In genomic region chr11:62550727-62551225, GRCm38 (mm10) we compare ENCODE assay signal across 8 mouse cellular contexts. TPM values are rescaled to one million over a fixed set of nuclear protein-coding genes. Genes with fewer than 3 reads are reported as not detected.
DNase-seq lines count a peak whose midpoint lies in the region; ATAC-seq and TF ChIP-seq lines count a peak whose summit lies in the region.

Gene Ubb (plus strand): TSS chr11:62551171.

- peak within 1 kb of the TSS; percentile 95 for H3K9ac ChIP-seq in hindbrain, postnatal 0 days (replicated peaks; ENCODE audit: low read length)

- H3K27ac ChIP-seq in gastrocnemius, adult 2 months, result peak within 1 kb of the TSS; percentile 98
- peak within 1 kb of the TSS; percentile 100 for H3K27ac ChIP-seq in hindbrain, postnatal 0 days
- peak within 1 kb of the TSS; percentile 100 for H3K27ac ChIP-seq in left cerebral cortex, adult 2 months

- H3K4me3 ChIP-seq in gastrocnemius, adult 2 months, result peak within 1 kb of the TSS; percentile 96
- peak within 1 kb of the TSS; percentile 79 for H3K4me3 ChIP-seq in hindbrain, postnatal 0 days (ENCODE audit: low read length)
- peak within 1 kb of the TSS; percentile 75 for H3K4me3 ChIP-seq in left cerebral cortex, adult 2 months

- under 1% methylated on average over 40 of the region's 40 CpGs for WGBS in hindbrain, postnatal 0 days

- H3K36me3 ChIP-seq in hindbrain, postnatal 0 days (ENCODE audit: insufficient read depth, low read length), result peaks cover 7% of the 10 kb centered on the region; the same call in 1 of the 2 replicates

- no peaks in the 10 kb centered on the region for H3K9me3 ChIP-seq in hindbrain, postnatal 0 days (ENCODE audit: low read length)

- peaks cover 18% of the 10 kb centered on the region for H3K4me1 ChIP-seq in hindbrain, postnatal 0 days (ENCODE audit: insufficient read depth, low read length)

- peak within 1 kb of the TSS; percentile 93 for H3K4me2 ChIP-seq in hindbrain, postnatal 0 days (ENCODE audit: low read depth, low read length)

- peak; percentile 100 for DNase-seq in ZHBTc4 (ENCODE audit: low read depth, low spot score)
- DNase-seq in gastrocnemius, adult 2 months, result peak; percentile 99
- DNase-seq in hindbrain, postnatal 0 days (ENCODE audit: low spot score), result peak; percentile 100
- peak; percentile 98 to 99 for DNase-seq in left cerebral cortex, adult 2 months (ENCODE audit: extremely low spot score in 1 of 2, low spot score in 2 of 2)
- peak; percentile 99 to 100 for DNase-seq in right cerebral cortex, adult 2 months (ENCODE audit: low spot score in 2 of 2)
- DNase-seq in urinary bladder, postnatal 14 days (ENCODE audit: low spot score), result peak; percentile 99

- ATAC-seq in common myeloid progenitor, adult 5-6 weeks (replicated peaks; ENCODE audit: low read depth, poor library complexity, severe bottlenecking), result peak; percentile 71
- ATAC-seq in hindbrain, postnatal 0 days, result peak; percentile 97
- peak; percentile 73 for ATAC-seq in megakaryocyte, adult 5-6 weeks (ENCODE audit: poor library complexity, severe bottlenecking)

- TF ChIP-seq CTCF in gastrocnemius, adult 2 months (IDR thresholded peaks at IDR 0.05), result no peak
- no peak for TF ChIP-seq CTCF in hindbrain, postnatal 0 days (IDR thresholded peaks at IDR 0.05; ENCODE audit: low read depth)
- no peak for TF ChIP-seq CTCF in left cerebral cortex, adult 2 months (IDR thresholded peaks at IDR 0.05)

- no peaks in the 10 kb centered on the region for H3K27me3 ChIP-seq in hindbrain, postnatal 0 days (ENCODE audit: insufficient read depth, low read length)

- intact Hi-C loops in gastrocnemius, adult 2 months (cut with DNase I), result loop anchor here (2.0 kb wide), 1 partner anchor 94 kb away; no protein-coding TSS in a partner anchor
- intact Hi-C loops in left cerebral cortex, adult 2 months (cut with DNase I), result loop anchor here (1.0 to 2.0 kb wide), 2 partner anchors 25 to 94 kb away; no protein-coding TSS in a partner anchor

RNA-seq across cellular contexts. Expression of gene Ubb, which starts in this region (rescaled TPM):
- 1,111 and 1,232 TPM in 2 replicates for total RNA-seq in common myeloid progenitor, adult 5-6 weeks (2017)
- 100 to 1,000 TPM; 776 to 989 TPM for total RNA-seq in gastrocnemius, adult 2 months (2021)
- total RNA-seq in hindbrain, postnatal 0 days (2014; rRNA removed), result 1,525 and 1,633 TPM in 2 replicates
- polyA plus RNA-seq in hindbrain, postnatal 0 days (2015; fragmentation: Nextera tagmentation; extraction: Ambion mirVana), result 4,229 and 4,277 TPM in 2 replicates
- total RNA-seq in left cerebral cortex, adult 2 months (2021), result 1,000 to 10,000 TPM; 1,603 to 1,693 TPM
- 1,447 and 1,627 TPM in 2 replicates for total RNA-seq in megakaryocyte, adult 5-6 weeks (2015)
- 835 and 1,053 TPM in 2 replicates for total RNA-seq in megakaryocyte, adult 5-6 weeks (2017)

Comparison
In these comparisons a context has a peak if more than half of its experiments do, and no peak if none do; other contexts are left out.
1. Peak in every context shown above with its lines: DNase-seq, ATAC-seq, H3K4me3 ChIP-seq and H3K27ac ChIP-seq.